10 mouse cellular contexts compared by ENCODE assay signal in the genomic region with DNA sequence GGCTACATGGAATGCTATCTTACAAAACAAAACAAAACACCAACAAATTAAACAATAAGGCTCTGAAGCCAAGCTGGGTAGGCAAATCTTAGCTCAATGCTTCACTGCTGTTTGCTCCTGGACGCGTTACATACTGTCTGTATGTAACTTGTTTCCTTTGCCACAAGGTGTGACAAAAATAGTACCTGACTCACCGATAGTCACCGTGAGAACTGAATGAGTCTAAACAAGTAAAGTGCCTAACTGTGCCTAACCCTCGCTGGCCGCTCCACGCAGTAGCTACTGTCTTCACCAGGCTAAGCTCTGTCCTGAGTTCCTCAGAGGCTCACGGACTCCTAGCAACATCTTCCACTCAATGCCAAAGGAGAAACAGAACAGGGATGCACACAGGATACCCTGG. TPM values are rescaled to one million over a fixed set of nuclear protein-coding genes. Genes with fewer than 3 reads are reported as not detected.
A peak's percentile ranks its signal among the peaks of the same experiment; 100 is the strongest.
DNase-seq lines count a peak whose midpoint lies in the region; ATAC-seq lines count a peak whose summit lies in the region.
"Had no signal": no experiment of that assay in that cellular context is flagged by ENCODE, and none has a peak within 500 bp of the region (broad histone marks: within the 10 kb centered on the region; RNA-seq: fewer than 3 reads in every experiment).

No protein-coding gene starts in this region.

- H3K27me3 ChIP-seq in kidney, embryonic 16.5 days (ENCODE audit: insufficient read depth, low read length): no peaks in the 10 kb centered on the region
- no peaks in the 10 kb centered on the region for H3K27me3 ChIP-seq in forebrain, embryonic 15.5 days
- H3K27me3 ChIP-seq in hindbrain, embryonic 15.5 days: no peaks in the 10 kb centered on the region
- H3K27me3 ChIP-seq in neural tube, embryonic 14.5 days (ENCODE audit: control insufficient read depth, insufficient read depth, low read length): no peaks in the 10 kb centered on the region

- intact Hi-C loops in left cerebral cortex, postnatal 14 days (cut with DNase I): loop anchor here (5.0 kb wide), 2 partner anchors 47 to 92 kb away; a partner anchor contains a TSS

- DNase-seq in kidney, postnatal 14 days: no peak
- no peak for DNase-seq in left cerebral cortex, postnatal 14 days (ENCODE audit: low spot score in 2 of 2)
- no peak for DNase-seq in adipocyte (ENCODE audit: low spot score)
- DNase-seq: kidney, postnatal 4 days; lung, postnatal 14 days; retina, postnatal 1 day had no signal

- peaks cover 39% of the 10 kb centered on the region for H3K4me1 ChIP-seq in kidney, embryonic 16.5 days (ENCODE audit: insufficient read depth, low read length)
- peaks cover 39% of the 10 kb centered on the region for H3K4me1 ChIP-seq in forebrain, embryonic 15.5 days
- H3K4me1 ChIP-seq in hindbrain, embryonic 15.5 days (replicated peaks): peaks cover 42% of the 10 kb centered on the region
- H3K4me1 ChIP-seq in neural tube, embryonic 14.5 days (ENCODE audit: control insufficient read depth, insufficient read depth, low read length): peaks cover 31% of the 10 kb centered on the region

- no peak overlapping the region for H3K4me3 ChIP-seq in kidney, embryonic 16.5 days (ENCODE audit: low read length)
- 0 out of 2 replicates have a peak overlapping the region, but pooled peaks have one; percentile 93 for H3K4me3 ChIP-seq in forebrain, embryonic 15.5 days
- no peak overlapping the region for H3K4me3 ChIP-seq in hindbrain, embryonic 15.5 days
- H3K4me3 ChIP-seq in neural tube, embryonic 14.5 days (ENCODE audit: low read depth, low read length): no peak overlapping the region

- no peaks in the 10 kb centered on the region for H3K9me3 ChIP-seq in kidney, embryonic 16.5 days (ENCODE audit: low read length)
- no peaks in the 10 kb centered on the region for H3K9me3 ChIP-seq in forebrain, embryonic 15.5 days
- H3K9me3 ChIP-seq in hindbrain, embryonic 15.5 days: no peaks in the 10 kb centered on the region
- H3K9me3 ChIP-seq in neural tube, embryonic 14.5 days (ENCODE audit: control insufficient read depth, low read length): no peaks in the 10 kb centered on the region

- peak overlapping the region; percentile 76 for H3K4me2 ChIP-seq in kidney, embryonic 16.5 days (replicated peaks; ENCODE audit: low read depth, low read length)
- 0 out of 2 replicates have a peak overlapping the region, but pooled peaks have one; percentile 64 for H3K4me2 ChIP-seq in forebrain, embryonic 15.5 days (replicated peaks)
- peak overlapping the region; percentile 64 for H3K4me2 ChIP-seq in hindbrain, embryonic 15.5 days
- peak overlapping the region; percentile 77; the same call in 1 of the 2 replicates for H3K4me2 ChIP-seq in neural tube, embryonic 14.5 days (ENCODE audit: low read depth, low read length)

- WGBS in kidney, embryonic 16.5 days: 74% methylated on average over 8 of the region's 8 CpGs
- 87% methylated on average over 8 of the region's 8 CpGs for WGBS in forebrain, embryonic 15.5 days
- 86% methylated on average over 8 of the region's 8 CpGs for WGBS in hindbrain, embryonic 15.5 days
- 86% methylated on average over 8 of the region's 8 CpGs for WGBS in neural tube, embryonic 14.5 days

- H3K27ac ChIP-seq in kidney, embryonic 16.5 days (ENCODE audit: low read length): no peak overlapping the region
- H3K27ac ChIP-seq in forebrain, embryonic 15.5 days (replicated peaks): no peak overlapping the region
- H3K27ac ChIP-seq in hindbrain, embryonic 15.5 days (replicated peaks): no peak overlapping the region
- H3K27ac ChIP-seq in neural tube, embryonic 14.5 days (ENCODE audit: low read depth, low read length): no peak overlapping the region

- peaks cover 33% of the 10 kb centered on the region for H3K36me3 ChIP-seq in kidney, embryonic 16.5 days (ENCODE audit: insufficient read depth, low read length)
- peaks cover 28% of the 10 kb centered on the region for H3K36me3 ChIP-seq in forebrain, embryonic 15.5 days
- peaks cover 21% of the 10 kb centered on the region for H3K36me3 ChIP-seq in hindbrain, embryonic 15.5 days
- peaks cover 15% of the 10 kb centered on the region for H3K36me3 ChIP-seq in neural tube, embryonic 14.5 days (ENCODE audit: control insufficient read depth, insufficient read depth, low read length)

- no peak for ATAC-seq in kidney, embryonic 16.5 days (ENCODE audit: low FRiP score, low TSS enrichment)
- ATAC-seq in forebrain, embryonic 15.5 days (replicated peaks): no peak
- ATAC-seq in hindbrain, embryonic 15.5 days (ENCODE audit: low FRiP score, low read depth): no peak
- ATAC-seq in neural tube, embryonic 14.5 days (ENCODE audit: low read depth): no peak

- H3K9ac ChIP-seq in kidney, embryonic 16.5 days (replicated peaks; ENCODE audit: low read length): no peak overlapping the region
- no peak overlapping the region for H3K9ac ChIP-seq in forebrain, embryonic 15.5 days (replicated peaks)
- H3K9ac ChIP-seq in hindbrain, embryonic 15.5 days: no peak overlapping the region
- no peak overlapping the region for H3K9ac ChIP-seq in neural tube, embryonic 14.5 days (replicated peaks; ENCODE audit: low read depth, low read length)

RNA-seq across cellular contexts. Expression of a gene that starts 3.5 kb away (rescaled TPM):
- polyA plus RNA-seq in kidney, embryonic 16.5 days (2015; fragmentation: Nextera tagmentation; extraction: Ambion mirVana): 40.0 and 72.4 TPM in 2 replicates
- 41.9 and 44.1 TPM in 2 replicates for polyA plus RNA-seq in forebrain, embryonic 15.5 days (2015; fragmentation: Nextera tagmentation; extraction: Ambion mirVana)
- polyA plus RNA-seq in hindbrain, embryonic 15.5 days (2015; fragmentation: Nextera tagmentation; extraction: Ambion mirVana): 55.6 and 59.2 TPM in 2 replicates
- polyA plus RNA-seq in neural tube, embryonic 14.5 days (2014; fragmentation: Nextera tagmentation; extraction: Ambion mirVana): 60.8 and 75.4 TPM in 2 replicates
- total RNA-seq in left cerebral cortex, postnatal 14 days (2021): 10 to 100 TPM; 32.3 to 34.6 TPM

RNA-seq across cellular contexts. Expression of a gene that starts 46.0 kb away (rescaled TPM):
- polyA plus RNA-seq in kidney, embryonic 16.5 days (2015; fragmentation: Nextera tagmentation; extraction: Ambion mirVana): 20.2 and 21.2 TPM in 2 replicates
- polyA plus RNA-seq in forebrain, embryonic 15.5 days (2015; fragmentation: Nextera tagmentation; extraction: Ambion mirVana): 30.8 and 34.8 TPM in 2 replicates
- 21.7 and 23.8 TPM in 2 replicates for polyA plus RNA-seq in hindbrain, embryonic 15.5 days (2015; fragmentation: Nextera tagmentation; extraction: Ambion mirVana)
- polyA plus RNA-seq in neural tube, embryonic 14.5 days (2014; fragmentation: Nextera tagmentation; extraction: Ambion mirVana): 33.8 and 34.0 TPM in 2 replicates
- 10 to 100 TPM; 20.5 to 24.0 TPM for total RNA-seq in left cerebral cortex, postnatal 14 days (2021)
